Mouse (Mus musculus) megakaryocyte, embryonic 14.5 days (primary cell): Measurements from ENCODE around the gene Alg10b. TPM values are rescaled to one million over a fixed set of nuclear protein-coding genes. Genes with fewer than 3 reads are reported as not detected.

Source experiments
- H3K27me3 ChIP-seq: replicated peaks from 2 replicates; pipeline ENCODE3; 2012; ENCODE audit warnings: inconsistent platforms
- H3K36me3 ChIP-seq: replicated peaks from 2 replicates; pipeline ENCODE3; 2012; ENCODE audit warnings: low read length, inconsistent platforms, mixed read lengths
- H3K4me1 ChIP-seq: 2 replicates; pipeline ENCODE4 v1.6.1; 2012; ENCODE audit warnings: inconsistent platforms
- H3K4me3 ChIP-seq: replicated peaks from 2 replicates; pipeline ENCODE3; 2012; ENCODE audit warnings: moderate library complexity, mild to moderate bottlenecking, inconsistent platforms
- H3K9me3 ChIP-seq: 2 replicates; pipeline ENCODE4 v1.6.1; 2012; ENCODE audit warnings: inconsistent platforms
- FLI1 ChIP-seq: IDR thresholded peaks from 2 replicates; pipeline ENCODE4 v1.6.1; 2012; ENCODE audit warnings: low read length, inconsistent platforms, mixed read lengths
- GATA1 ChIP-seq: IDR thresholded peaks from 3 replicates; pipeline ENCODE4 v1.6.1; 2012; ENCODE audit warnings: mixed read lengths, low read length, inconsistent platforms, borderline replicate concordance
- polyA plus RNA-seq: library from polyadenylated mRNA; stranded (reverse); fragments of >175 nt; gene quantifications from 2 replicates; pipeline ENCODE4 v1.2.3, GENCODE M21; 2012; ENCODE audit warnings: low replicate concordance; ENCODE audit not compliant: insufficient read depth

The Alg10b gene
- polyA plus RNA-seq, 1 experiment = 4.4 TPM

DNA sequence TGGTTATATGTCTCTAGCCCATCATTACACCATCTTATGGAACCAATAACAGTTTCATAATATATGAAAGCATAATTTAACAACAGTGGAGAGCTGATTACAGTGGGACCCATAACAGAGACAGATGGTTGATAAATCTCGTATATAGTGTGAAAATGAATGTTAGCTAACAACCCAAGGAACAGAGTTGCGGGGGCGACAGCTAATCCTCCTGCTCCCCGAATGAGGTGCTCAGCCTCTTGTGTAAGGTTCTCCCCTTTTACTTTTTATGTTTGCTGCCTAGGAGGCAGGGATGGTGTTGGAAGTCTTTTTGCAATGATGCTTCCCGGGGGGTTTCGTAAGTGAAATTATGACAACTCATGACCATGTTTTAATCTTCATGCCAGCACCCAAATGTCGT, 58.8 kb downstream of the Alg10b start:
- TF ChIP-seq FLI1 (no peak), GATA1 (no peak)
- no peaks in the 10 kb centered on the region for H3K27me3 ChIP-seq
- no peaks in the 10 kb centered on the region for H3K9me3 ChIP-seq
- no peaks in the 10 kb centered on the region for H3K4me1 ChIP-seq
- H3K4me3 ChIP-seq = no peak overlapping the region
- H3K36me3 ChIP-seq = no peaks in the 10 kb centered on the region
